In the genomic region with DNA sequence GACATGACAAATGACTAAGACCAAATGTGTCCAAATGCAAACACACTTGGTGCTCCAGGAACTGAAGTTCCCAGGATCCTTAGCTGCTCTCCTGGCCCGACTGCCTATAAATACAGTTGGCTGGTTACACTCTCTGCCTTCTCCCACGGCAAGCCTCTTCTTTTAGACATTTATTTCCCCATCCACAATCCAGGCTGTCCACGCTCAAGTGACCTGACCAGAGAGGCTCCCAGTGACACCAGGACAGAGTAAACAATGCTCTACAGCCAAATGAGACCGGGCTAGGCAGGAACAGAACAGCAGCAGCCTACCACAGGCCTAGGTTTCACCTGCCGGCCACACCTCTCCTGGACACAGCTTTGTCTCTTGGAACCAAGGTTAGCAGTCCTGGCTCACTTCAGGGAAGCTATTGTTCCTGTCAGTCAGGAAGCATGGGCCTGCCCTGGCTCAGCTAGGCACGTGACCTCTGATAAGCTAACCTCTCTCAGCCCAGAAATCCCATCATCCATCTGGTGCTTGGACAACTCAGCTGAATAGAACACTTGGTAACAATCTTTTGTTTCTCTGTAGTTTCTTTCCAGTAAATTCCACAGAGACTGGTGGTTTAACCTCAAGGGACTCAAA, we compare ENCODE assay signal across 8 mouse cellular contexts. TPM values are rescaled to one million over a fixed set of nuclear protein-coding genes. Genes with fewer than 3 reads are reported as not detected.
A peak's percentile ranks its signal among the peaks of the same experiment; 100 is the strongest.
DNase-seq lines count a peak whose midpoint lies in the region; ATAC-seq lines count a peak whose summit lies in the region.

No protein-coding gene starts in this region.

- no peak overlapping the region for H3K4me3 ChIP-seq in heart, embryonic 15.5 days
- no peak overlapping the region for H3K4me3 ChIP-seq in limb, embryonic 10.5 days

- peak overlapping the region; percentile 92 for H3K27ac ChIP-seq in heart, embryonic 15.5 days
- peak overlapping the region; percentile 57 for H3K27ac ChIP-seq in limb, embryonic 10.5 days

- no peaks in the 10 kb centered on the region for H3K27me3 ChIP-seq in heart, embryonic 15.5 days
- H3K27me3 ChIP-seq in limb, embryonic 10.5 days (ENCODE audit: low read depth, poor library complexity, severe bottlenecking): no peaks in the 10 kb centered on the region

- peaks cover 90% of the 10 kb centered on the region for H3K4me1 ChIP-seq in heart, embryonic 15.5 days (replicated peaks)
- H3K4me1 ChIP-seq in limb, embryonic 10.5 days: peaks cover 84% of the 10 kb centered on the region

- peak; percentile 36 for DNase-seq in ovary, postnatal 36 days (ENCODE audit: low spot score)
- no peak for DNase-seq in ovary, postnatal 14 days (ENCODE audit: low spot score)
- no peak for DNase-seq in limb, embryonic 10.5 days (ENCODE audit: low spot score)
- DNase-seq in neural tube, embryonic 10.5 days (ENCODE audit: extremely low spot score, low spot score): no peak
- DNase-seq in cerebellum, adult 8-10 months: no peak
- no peak for DNase-seq in spleen, postnatal 10 days (ENCODE audit: low spot score in 2 of 2)
- DNase-seq in frontal cortex, postnatal 10 days (ENCODE audit: low spot score in 2 of 2): no peak

- H3K9me3 ChIP-seq in heart, embryonic 15.5 days (replicated peaks): no peaks in the 10 kb centered on the region
- no peaks in the 10 kb centered on the region for H3K9me3 ChIP-seq in limb, embryonic 10.5 days (replicated peaks)

- peak; percentile 68 for ATAC-seq in heart, embryonic 15.5 days (replicated peaks; ENCODE audit: insufficient number of reproducible peaks, insufficient read depth, low FRiP score, low read depth)

- no peak overlapping the region for H3K9ac ChIP-seq in heart, embryonic 15.5 days

- H3K36me3 ChIP-seq in heart, embryonic 15.5 days: no peaks in the 10 kb centered on the region
- H3K36me3 ChIP-seq in limb, embryonic 10.5 days: peaks cover 11% of the 10 kb centered on the region

- H3K4me2 ChIP-seq in heart, embryonic 15.5 days: no peak overlapping the region

- WGBS in heart, embryonic 15.5 days: 23% methylated on average over 6 of the region's 6 CpGs
- WGBS in limb, embryonic 10.5 days: 66% methylated on average over 6 of the region's 6 CpGs

RNA-seq across cellular contexts. Expression of a gene that starts 43.8 kb away (rescaled TPM):
- 29.2 and 42.3 TPM in 2 replicates for polyA plus RNA-seq in heart, embryonic 15.5 days (2015; fragmentation: Nextera tagmentation; extraction: Ambion mirVana)
- polyA plus RNA-seq in limb, embryonic 10.5 days (2016; fragmentation: Nextera tagmentation; extraction: Ambion mirVana): 48.6 and 49.5 TPM in 2 replicates
